Mouse (Mus musculus) left cerebral cortex, postnatal 25 days (tissue): ENCODE measurements at regions not wholly inside any gene's neighbourhood (a gene's known extent, or its start where the extent isn't known, plus 50 kb on each side); places are given as distances from the start of the nearest gene placed in this dataset.
"Not testable (repeated sequence)": the region's sequence is repeated elsewhere in the genome, so short reads cannot be mapped to it uniquely, and the experiment has no call there.

ENCODE experiments used
- DNase-seq, 2 experiments: peaks; one replicate each; pipeline ENCODE4 v3.0.0; 2022; ENCODE audit warnings: low spot score in 2 of 2, mixed read lengths in 1 of 2
- intact Hi-C: fragments of 180-260 bp; cut with DNase I; formaldehyde crosslinking; loops from one replicate; pipeline ENCODE4 v1.15.1; 2025

- intact Hi-C loops, result no loop called here
Measured at GRCm38 (mm10) chr17:76703823-76704222, 1152.1 kb upstream of the Fam98a start.

GRCm38 (mm10) chr17:76696219-76696618, 1144.5 kb upstream of the Fam98a start:
- intact Hi-C loops, result no loop called here
- DNase-seq, result no peak

More at GRCm38 (mm10) chr17:76703823-76704222, 1152.1 kb upstream of the Fam98a start:
- DNase-seq, result no peak

- peak in 1 of 2 experiments; percentile 3 for DNase-seq
- intact Hi-C loops, result no loop called here
Measured at GRCm38 (mm10) chr17:76658056-76658455, 1106.3 kb upstream of the Fam98a start.

- peak in 1 of 2 experiments; percentile 19 for DNase-seq
- intact Hi-C loops, result no loop called here
Measured at GRCm38 (mm10) chr17:76625976-76626375, 1074.2 kb upstream of the Fam98a start.

GRCm38 (mm10) chr17:76605237-76605636, 1053.5 kb upstream of the Fam98a start:
- DNase-seq, result peak in 1 of 2 experiments; percentile 71
- intact Hi-C loops, result no loop called here

GRCm38 (mm10) chr17:76578323-76578722, 1026.6 kb upstream of the Fam98a start:
- intact Hi-C loops, result no loop called here

GRCm38 (mm10) chr17:76559725-76560124, 1008.0 kb upstream of the Fam98a start:
- intact Hi-C loops, result no loop called here
- DNase-seq, result no peak

More at GRCm38 (mm10) chr17:76578323-76578722, 1026.6 kb upstream of the Fam98a start:
- DNase-seq, result no peak

- intact Hi-C loops, result no loop called here
- DNase-seq, result peak; percentile 4 to 28
Measured at GRCm38 (mm10) chr17:76545566-76545965, 993.8 kb upstream of the Fam98a start.

- no peak for DNase-seq
- intact Hi-C loops, result no loop called here
Measured at GRCm38 (mm10) chr17:76535772-76536171, 984.0 kb upstream of the Fam98a start.

- intact Hi-C loops, result no loop called here
- no peak for DNase-seq
Measured at GRCm38 (mm10) chr17:76501732-76502131, 950.0 kb upstream of the Fam98a start.

GRCm38 (mm10) chr17:76500446-76500845, 948.7 kb upstream of the Fam98a start:
- intact Hi-C loops, result no loop called here
- no peak for DNase-seq

- DNase-seq, intact Hi-C loops: not testable (repeated sequence)
Measured at GRCm38 (mm10) chr17:76499981-76500380, 948.2 kb upstream of the Fam98a start.

GRCm38 (mm10) chr17:76487347-76487746, 935.6 kb upstream of the Fam98a start:
- DNase-seq, result no peak

GRCm38 (mm10) chr17:76484130-76484529, 932.4 kb upstream of the Fam98a start:
- intact Hi-C loops, result no loop called here
- DNase-seq, result no peak

More at GRCm38 (mm10) chr17:76487347-76487746, 935.6 kb upstream of the Fam98a start:
- intact Hi-C loops, result no loop called here

GRCm38 (mm10) chr17:76451296-76451834, 899.6 kb upstream of the Fam98a start:
- DNase-seq, result no peak
- intact Hi-C loops, result no loop called here
